Mouse (Mus musculus): ENCODE measurements around the gene Arhgap45. TPM values are rescaled to one million over a fixed set of nuclear protein-coding genes. Genes with fewer than 3 reads are reported as not detected.
A peak's percentile ranks its signal among the peaks of the same experiment; 100 is the strongest.

Gene Arhgap45
- polyA plus RNA-seq, 1 experiment: 1.6 TPM

DNA sequence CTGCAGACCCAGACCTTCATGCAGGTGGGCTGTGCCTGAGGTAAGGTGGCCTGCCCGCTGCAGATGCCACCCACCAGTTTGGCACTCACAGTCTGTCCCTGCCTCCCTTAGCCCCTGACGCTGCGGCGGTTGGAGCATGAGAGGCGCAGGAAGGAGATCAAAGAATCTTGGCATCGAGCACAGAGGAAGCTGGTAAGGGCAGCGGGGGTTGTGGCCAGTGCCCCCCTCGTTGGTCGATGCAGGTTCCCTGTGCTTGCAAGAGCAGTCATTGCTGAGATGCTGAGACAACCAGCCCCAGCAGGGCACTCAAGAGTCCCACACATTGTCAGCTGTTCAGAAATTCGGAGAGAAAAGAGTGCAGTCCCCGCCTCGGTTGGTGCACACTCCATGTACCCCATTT, 5.7 kb downstream of the Arhgap45 start:
- Histone ChIP-seq H3K4me3 (ENCODE audit: insufficient read depth, poor library complexity, severe bottlenecking) (no peak overlapping the region), H3K79me2 (ENCODE audit: control insufficient read depth, insufficient read depth) (no peaks in the 10 kb centered on the region), H3K27me3 (ENCODE audit: control insufficient read depth, insufficient read depth, insufficient read length) (no peaks in the 10 kb centered on the region), H3K79me3 (ENCODE audit: low read depth) (no peaks in the 10 kb centered on the region), H3K36me3 (ENCODE audit: control insufficient read depth, insufficient read depth) (no peaks in the 10 kb centered on the region), H3ac (ENCODE audit: control insufficient read depth, insufficient read length, low read depth) (no peak overlapping the region)
- no peak for TF ChIP-seq CTCF (IDR thresholded peaks at IDR 0.05; ENCODE audit: control insufficient read depth, insufficient read depth, insufficient read length)
- no peak for TF ChIP-seq FOSL1 (IDR thresholded peaks at IDR 0.05; ENCODE audit: insufficient read depth, low read length, poor library complexity, severe bottlenecking)
- TF ChIP-seq CEBPB (IDR thresholded peaks at IDR 0.05; ENCODE audit: low read depth): no peak
- TF ChIP-seq MYOD1 (IDR thresholded peaks at IDR 0.05; ENCODE audit: control insufficient read depth, insufficient read length, low read depth): no peak

- Histone ChIP-seq H3K4me3 (ENCODE audit: insufficient read depth, poor library complexity, severe bottlenecking) (no peak overlapping the region), H3ac (ENCODE audit: control insufficient read depth, insufficient read length, low read depth) (no peak overlapping the region), H3K79me2 (ENCODE audit: control insufficient read depth, insufficient read depth) (no peaks in the 10 kb centered on the region), H3K79me3 (ENCODE audit: low read depth) (no peaks in the 10 kb centered on the region), H3K27me3 (ENCODE audit: control insufficient read depth, insufficient read depth, insufficient read length) (no peaks in the 10 kb centered on the region), H3K36me3 (ENCODE audit: control insufficient read depth, insufficient read depth) (no peaks in the 10 kb centered on the region)
- TF ChIP-seq USF1 (IDR thresholded peaks at IDR 0.05; ENCODE audit: low read depth) (no peak), MYOG (IDR thresholded peaks at IDR 0.05; ENCODE audit: control insufficient read depth, extremely low read depth, insufficient read length) (no peak), CEBPB (IDR thresholded peaks at IDR 0.05; ENCODE audit: low read depth) (no peak), CTCF (IDR thresholded peaks at IDR 0.05; ENCODE audit: control insufficient read depth, insufficient read depth, insufficient read length) (no peak), MYOD1 (IDR thresholded peaks at IDR 0.05; ENCODE audit: control insufficient read depth, insufficient read length, low read depth) (no peak), FOSL1 (IDR thresholded peaks at IDR 0.05; ENCODE audit: insufficient read depth, low read length, poor library complexity, severe bottlenecking) (no peak), MAX (IDR thresholded peaks at IDR 0.05) (no peak)
These were observed 6.4 kb downstream of the Arhgap45 start for GRCm38 (mm10) chr10:80022806-80023205.

- no peaks in the 10 kb centered on the region for H3K79me3 ChIP-seq (ENCODE audit: low read depth)
- H3K79me2 ChIP-seq (ENCODE audit: control insufficient read depth, insufficient read depth): no peaks in the 10 kb centered on the region
- H3K4me3 ChIP-seq (ENCODE audit: insufficient read depth, poor library complexity, severe bottlenecking): no peak overlapping the region
- no peak overlapping the region for H3ac ChIP-seq (ENCODE audit: control insufficient read depth, insufficient read length, low read depth)
- H3K36me3 ChIP-seq (ENCODE audit: control insufficient read depth, insufficient read depth): no peaks in the 10 kb centered on the region
- H3K27me3 ChIP-seq (ENCODE audit: control insufficient read depth, insufficient read depth, insufficient read length): no peaks in the 10 kb centered on the region
- TF ChIP-seq USF1 (IDR thresholded peaks at IDR 0.05; ENCODE audit: low read depth): no peak
- TF ChIP-seq CTCF (IDR thresholded peaks at IDR 0.05; ENCODE audit: control insufficient read depth, insufficient read depth, insufficient read length): no peak
- TF ChIP-seq MAX (IDR thresholded peaks at IDR 0.05): peak; percentile 63
These were observed 7.3 kb downstream of the Arhgap45 start for GRCm38 (mm10) chr10:80023758-80024157.

- H3K4me3 ChIP-seq (ENCODE audit: insufficient read depth, poor library complexity, severe bottlenecking): no peak overlapping the region
- TF ChIP-seq CTCF (IDR thresholded peaks at IDR 0.05; ENCODE audit: control insufficient read depth, insufficient read depth, insufficient read length): no peak
- no peak for TF ChIP-seq MYOG (IDR thresholded peaks at IDR 0.05; ENCODE audit: control insufficient read depth, extremely low read depth, insufficient read length)
- no peak for TF ChIP-seq CEBPB (IDR thresholded peaks at IDR 0.05; ENCODE audit: low read depth)
- no peak for TF ChIP-seq USF1 (IDR thresholded peaks at IDR 0.05; ENCODE audit: low read depth)
- TF ChIP-seq MYOD1 (IDR thresholded peaks at IDR 0.05; ENCODE audit: control insufficient read depth, insufficient read length, low read depth): no peak
- no peak for TF ChIP-seq MAX (IDR thresholded peaks at IDR 0.05)
- TF ChIP-seq FOSL1 (IDR thresholded peaks at IDR 0.05; ENCODE audit: insufficient read depth, low read length, poor library complexity, severe bottlenecking): no peak
- no peaks in the 10 kb centered on the region for H3K27me3 ChIP-seq (ENCODE audit: control insufficient read depth, insufficient read depth, insufficient read length)
- H3K79me3 ChIP-seq (ENCODE audit: low read depth): no peaks in the 10 kb centered on the region
- H3K36me3 ChIP-seq (ENCODE audit: control insufficient read depth, insufficient read depth): no peaks in the 10 kb centered on the region
- H3ac ChIP-seq (ENCODE audit: control insufficient read depth, insufficient read length, low read depth): peak overlapping the region; percentile 19
- H3K79me2 ChIP-seq (ENCODE audit: control insufficient read depth, insufficient read depth): no peaks in the 10 kb centered on the region
These were observed 8.0 kb downstream of the Arhgap45 start for GRCm38 (mm10) chr10:80024229-80025043.

DNA sequence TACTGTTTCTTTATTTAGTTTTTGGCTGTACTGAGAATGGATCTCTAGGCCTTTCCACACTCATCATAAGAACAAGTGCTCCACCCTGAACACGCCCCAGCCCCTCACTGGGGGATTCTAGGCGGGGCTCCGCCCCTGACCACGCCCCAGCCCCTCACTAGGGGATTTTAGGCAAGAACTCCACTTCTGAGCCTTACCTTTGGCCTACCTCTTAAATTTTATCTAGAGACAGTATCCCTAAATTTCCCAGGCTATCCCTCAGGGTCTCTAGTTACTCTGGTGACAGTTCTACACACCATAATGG, 8.5 kb downstream of the Arhgap45 start:
- H3ac ChIP-seq (ENCODE audit: control insufficient read depth, insufficient read length, low read depth): no peak overlapping the region
- H3K36me3 ChIP-seq (ENCODE audit: control insufficient read depth, insufficient read depth): no peaks in the 10 kb centered on the region
- no peak overlapping the region for H3K4me3 ChIP-seq (ENCODE audit: insufficient read depth, poor library complexity, severe bottlenecking)
- no peaks in the 10 kb centered on the region for H3K79me2 ChIP-seq (ENCODE audit: control insufficient read depth, insufficient read depth)
- no peaks in the 10 kb centered on the region for H3K79me3 ChIP-seq (ENCODE audit: low read depth)
- H3K27me3 ChIP-seq (ENCODE audit: control insufficient read depth, insufficient read depth, insufficient read length): no peaks in the 10 kb centered on the region
- no peak for TF ChIP-seq MYOG (IDR thresholded peaks at IDR 0.05; ENCODE audit: control insufficient read depth, extremely low read depth, insufficient read length)
- no peak for TF ChIP-seq USF1 (IDR thresholded peaks at IDR 0.05; ENCODE audit: low read depth)
- TF ChIP-seq MAX (IDR thresholded peaks at IDR 0.05): no peak
- TF ChIP-seq FOSL1 (IDR thresholded peaks at IDR 0.05; ENCODE audit: insufficient read depth, low read length, poor library complexity, severe bottlenecking): no peak
- TF ChIP-seq CTCF (IDR thresholded peaks at IDR 0.05; ENCODE audit: control insufficient read depth, insufficient read depth, insufficient read length): no peak
- TF ChIP-seq MYOD1 (IDR thresholded peaks at IDR 0.05; ENCODE audit: control insufficient read depth, insufficient read length, low read depth): no peak
- TF ChIP-seq CEBPB (IDR thresholded peaks at IDR 0.05; ENCODE audit: low read depth): no peak

DNA sequence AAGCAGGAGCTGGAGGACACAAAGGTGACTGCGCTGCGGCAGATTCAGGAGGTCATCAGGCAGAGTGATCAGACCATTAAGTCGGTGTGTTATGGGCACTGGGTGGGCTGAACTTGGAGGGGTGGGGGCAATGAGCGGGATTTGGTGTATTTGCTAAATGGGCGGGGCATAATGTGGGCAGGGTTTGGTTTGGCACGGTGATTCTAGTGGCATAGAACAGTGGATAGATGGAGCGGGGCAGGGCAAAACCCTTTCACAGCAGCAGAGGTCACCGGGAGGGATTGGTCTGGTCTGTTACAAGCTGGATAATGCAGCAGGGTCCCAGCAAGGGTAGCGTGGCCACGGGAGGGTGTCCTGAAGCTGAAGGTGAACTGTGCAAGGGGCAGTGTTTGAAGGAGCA, 9.0 kb downstream of the Arhgap45 start:
- Histone ChIP-seq H3K36me3 (ENCODE audit: control insufficient read depth, insufficient read depth) (no peaks in the 10 kb centered on the region), H3K79me2 (ENCODE audit: control insufficient read depth, insufficient read depth) (no peaks in the 10 kb centered on the region)

More for the DNA sequence above, 9.0 kb downstream of the Arhgap45 start:
- H3K27me3 ChIP-seq (ENCODE audit: control insufficient read depth, insufficient read depth, insufficient read length): no peaks in the 10 kb centered on the region
- H3ac ChIP-seq (ENCODE audit: control insufficient read depth, insufficient read length, low read depth): no peak overlapping the region
- no peaks in the 10 kb centered on the region for H3K79me3 ChIP-seq (ENCODE audit: low read depth)
- no peak overlapping the region for H3K4me3 ChIP-seq (ENCODE audit: insufficient read depth, poor library complexity, severe bottlenecking)
- no peak for TF ChIP-seq CEBPB (IDR thresholded peaks at IDR 0.05; ENCODE audit: low read depth)

Data from C2C12 (cell line).